Mouse (Mus musculus) gastrocnemius, adult 2 months (tissue): ENCODE measurements around the gene Gtf3c5. TPM values are rescaled to one million over a fixed set of nuclear protein-coding genes. Genes with fewer than 3 reads are reported as not detected.

Source experiments
- DNase-seq: peaks from one replicate; pipeline ENCODE4 v3.0.0; 2022
- H3K27ac ChIP-seq: fragments of 200-600 bp; 2 replicates; pipeline ENCODE4 v1.8.1; 2022; ENCODE audit warnings: mild to moderate bottlenecking
- H3K4me3 ChIP-seq: fragments of 200-600 bp; 2 replicates; pipeline ENCODE4 v1.8.1; 2022; ENCODE audit warnings: mild to moderate bottlenecking, moderate library complexity
- CTCF ChIP-seq: fragments of 200-600 bp; IDR thresholded peaks from 2 replicates; pipeline ENCODE4 v1.8.1; 2022; ENCODE audit warnings: antibody characterized with exemption, mild to moderate bottlenecking, moderate library complexity
- intact Hi-C: fragments of 180-260 bp; cut with DNase I; formaldehyde crosslinking; loops from one replicate; pipeline ENCODE4 v1.15.1; 2025
- microRNA-seq: library from miRNA; unstranded; fragments of <30 nt; microRNA quantifications from one replicate; pipeline ENCODE4 v1.2.0, GENCODE M21; 2021
- total RNA-seq, 2 experiments: library from RNA; stranded (reverse); gene quantifications; 2 replicates each; pipeline ENCODE4 v1.2.3; 2021

Gtf3c5 gene
- total RNA-seq, 2 experiments from 2014 or later = 7.2 to 8.0 TPM

- H3K27ac ChIP-seq = peak overlapping the region; percentile 88
- no peak for TF ChIP-seq CTCF
- intact Hi-C loops = no loop called here
- DNase-seq = peak; percentile 90
- H3K4me3 ChIP-seq = 0 out of 2 replicates have a peak overlapping the region, but pooled peaks have one; percentile 7
Measured at GRCm38 (mm10) chr2:28523643-28524117, 59.9 kb downstream of the Gtf3c5 start.

GRCm38 (mm10) chr2:28522166-28522565 is 61.4 kb downstream of the Gtf3c5 start:
- DNase-seq = no peak
- no peak for TF ChIP-seq CTCF
- H3K27ac ChIP-seq = peak overlapping the region; percentile 88
- peak overlapping the region; percentile 25; the same call in 1 of the 2 replicates for H3K4me3 ChIP-seq
- intact Hi-C loops = no loop called here

GRCm38 (mm10) chr2:28521571-28522151 is 61.9 kb downstream of the Gtf3c5 start:
- peak overlapping the region; percentile 88 for H3K27ac ChIP-seq
- H3K4me3 ChIP-seq = peak overlapping the region; percentile 25; the same call in 1 of the 2 replicates
- intact Hi-C loops = loop anchor here (2.0 kb wide), 1 partner anchor 17 kb away; no protein-coding TSS in a partner anchor
- no peak for TF ChIP-seq CTCF
- peak; percentile 70 for DNase-seq

- H3K27ac ChIP-seq = peak overlapping the region; percentile 88
- peak; percentile 62 for DNase-seq
- no peak for TF ChIP-seq CTCF
- intact Hi-C loops = loop anchor here (2.0 kb wide), 1 partner anchor 18 kb away; no protein-coding TSS in a partner anchor
- no peak overlapping the region for H3K4me3 ChIP-seq
Measured at GRCm38 (mm10) chr2:28520581-28520980, 63.0 kb downstream of the Gtf3c5 start.

- no peak for DNase-seq
- Histone ChIP-seq H3K27ac (no peak overlapping the region), H3K4me3 (no peak overlapping the region)
- TF ChIP-seq CTCF = no peak
- intact Hi-C loops = no loop called here
Measured at GRCm38 (mm10) chr2:28518231-28518630, 65.3 kb downstream of the Gtf3c5 start.

- H3K27ac ChIP-seq = peak overlapping the region; percentile 62
- TF ChIP-seq CTCF = peak; percentile 97
- DNase-seq = peak; percentile 91
- intact Hi-C loops = loop anchor here (1.0 kb wide), 1 partner anchor 31 kb away; no protein-coding TSS in a partner anchor
- no peak overlapping the region for H3K4me3 ChIP-seq
Measured at GRCm38 (mm10) chr2:28517206-28517909, 66.2 kb downstream of the Gtf3c5 start.

Small RNA genes lying within 50 kb of the gene (microRNA-seq; reads per million reads assigned to microRNA genes)
- gene Gm22824 = not detected

Other genes with a start within 250 kb of the Gtf3c5 start
- gene Ppp1r26, start 137.0 kb downstream of the Gtf3c5 start, total RNA-seq = 1 to 10 TPM; 2.1 to 3.2 TPM
- gene 1700007K13Rik, start 117.4 kb downstream of the Gtf3c5 start, total RNA-seq = under 1 TPM; 0.33 to 0.36 TPM
- gene Mrps2, start 115.7 kb downstream of the Gtf3c5 start, total RNA-seq = 10 to 100 TPM; 21.2 to 25.5 TPM
- gene Gbgt1, start 86.9 kb downstream of the Gtf3c5 start, total RNA-seq = 1 to 10 TPM in 1 of 2 experiments, under 1 TPM in 1; 0.56 to 1.1 TPM
- gene Gm10134, start 77.7 kb downstream of the Gtf3c5 start, total RNA-seq = under 1 TPM in 1 of 2 experiments, not detected in 1; 0.98 TPM
- 10 to 100 TPM in 1 of 2 experiments, 1 to 10 TPM in 1; 9.9 to 10.1 TPM for gene Ralgds, start 70.6 kb downstream of the Gtf3c5 start, total RNA-seq
- gene Cel, start 20.3 kb downstream of the Gtf3c5 start, total RNA-seq = not detected
- gene Gfi1b, start 38.2 kb upstream of the Gtf3c5 start, total RNA-seq = not detected
- gene Tsc1, start 57.5 kb upstream of the Gtf3c5 start, total RNA-seq = 10 to 100 TPM; 42.5 to 45.9 TPM
- gene Spaca9, start 116.0 kb upstream of the Gtf3c5 start, total RNA-seq = not detected
- gene Ak8, start 116.4 kb upstream of the Gtf3c5 start, total RNA-seq = not detected